Mouse (Mus musculus) NIH3T3 (cell line): ENCODE measurements at regions not wholly inside any gene's neighbourhood (a gene's known extent, or its start where the extent isn't known, plus 50 kb on each side); places are given as distances from the start of the nearest gene placed in this dataset.
"Not testable (repeated sequence)": the region's sequence is repeated elsewhere in the genome, so short reads cannot be mapped to it uniquely, and the experiment has no call there.

Experiments used
- DNase-seq: peaks from one replicate; pipeline ENCODE4 v3.0.0-alpha.2; 2012; ENCODE audit warnings: low read depth

DNA sequence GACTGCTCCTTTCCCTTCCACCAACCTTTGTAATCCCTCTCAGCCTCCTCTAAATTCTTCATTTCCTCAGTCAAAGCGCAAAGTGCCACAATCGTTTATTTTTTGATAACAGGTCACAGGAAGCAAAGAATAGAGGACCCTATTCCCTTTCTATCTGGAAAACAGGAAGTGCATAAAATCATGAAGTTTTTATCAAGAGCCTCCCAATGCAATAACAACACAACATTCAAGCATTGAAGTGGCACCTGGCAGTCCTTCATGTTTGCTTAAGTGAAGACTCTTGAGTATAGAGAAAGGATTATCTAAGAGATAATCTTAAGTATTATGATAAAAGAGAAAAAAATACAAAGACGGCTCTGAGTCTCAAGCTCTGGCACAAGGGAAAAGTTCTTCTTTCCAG is 111.9 kb downstream of the Ibtk start:
- DNase-seq = no peak

DNA sequence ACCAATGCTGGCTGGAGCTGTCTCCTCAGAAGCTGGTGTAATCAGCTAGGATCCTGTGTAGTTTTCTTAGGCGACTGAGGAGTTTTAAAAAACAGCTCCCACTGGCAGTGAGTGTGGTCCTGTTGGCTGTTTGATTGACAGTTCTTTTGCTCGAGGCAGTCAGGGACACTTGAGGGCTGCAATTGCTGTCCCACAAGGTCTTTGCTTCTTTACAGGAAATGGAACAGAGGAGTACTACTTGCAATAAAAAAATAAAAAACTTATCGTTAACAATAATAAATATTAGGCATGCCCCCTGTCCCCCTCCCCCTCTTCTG is 113.0 kb downstream of the Ibtk start:
- no peak for DNase-seq

GRCm38 (mm10) chr9:85635438-85636130 is 113.5 kb downstream of the Ibtk start:
- peak; percentile 20 for DNase-seq

DNA sequence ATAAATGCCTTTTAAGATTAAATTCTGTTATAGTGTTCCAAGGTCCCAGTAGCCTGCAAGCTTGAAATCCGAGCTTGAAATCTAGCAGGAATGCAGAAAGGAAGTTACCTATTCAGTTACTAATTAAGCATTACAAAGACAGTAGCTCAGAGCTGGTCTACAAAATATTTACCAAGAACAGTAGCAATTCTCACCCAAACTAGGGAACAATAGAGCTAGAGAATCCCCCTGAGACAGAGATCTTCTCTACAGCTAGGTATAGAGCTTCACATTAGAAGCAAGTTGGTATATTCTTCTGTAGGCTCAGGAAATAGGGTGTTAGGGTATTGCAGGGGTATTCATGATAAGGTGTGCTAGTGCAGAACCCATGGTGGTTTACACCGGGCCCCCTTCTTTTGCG is 114.3 kb downstream of the Ibtk start:
- not testable (repeated sequence) for DNase-seq

GRCm38 (mm10) chr9:85617972-85618371 is 131.2 kb downstream of the Ibtk start:
- DNase-seq = no peak

DNA sequence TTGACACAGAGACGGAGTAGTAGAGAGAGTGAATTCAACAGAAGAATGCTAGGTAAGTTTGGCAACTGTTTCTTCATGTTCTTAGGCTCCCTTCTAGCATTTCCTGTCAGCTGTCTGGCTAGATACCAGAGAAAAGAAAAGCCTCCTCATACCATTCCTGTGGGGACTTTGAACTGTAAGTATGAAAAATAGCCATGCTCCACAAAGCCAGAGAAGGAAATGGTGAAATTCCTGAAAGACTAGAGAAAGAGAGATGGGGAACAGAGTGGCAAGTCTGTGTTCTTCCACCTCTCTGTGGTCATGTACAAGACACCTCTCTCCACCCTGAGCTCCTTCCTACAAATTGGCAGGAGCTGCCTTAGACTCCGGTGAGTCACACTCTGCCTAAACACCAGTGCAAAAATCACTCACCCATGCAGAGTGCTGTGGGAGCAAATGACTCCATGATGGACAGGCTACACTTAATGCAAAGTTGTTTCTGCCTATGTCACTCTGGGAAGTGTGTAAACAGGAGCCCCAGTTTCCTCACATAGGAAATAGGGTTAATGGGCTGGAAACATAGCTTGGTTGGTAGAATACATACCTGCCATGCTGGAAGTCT is 131.9 kb downstream of the Ibtk start:
- DNase-seq = peak; percentile 11

GRCm38 (mm10) chr9:85616266-85616869 is 132.8 kb downstream of the Ibtk start:
- DNase-seq = no peak

DNA sequence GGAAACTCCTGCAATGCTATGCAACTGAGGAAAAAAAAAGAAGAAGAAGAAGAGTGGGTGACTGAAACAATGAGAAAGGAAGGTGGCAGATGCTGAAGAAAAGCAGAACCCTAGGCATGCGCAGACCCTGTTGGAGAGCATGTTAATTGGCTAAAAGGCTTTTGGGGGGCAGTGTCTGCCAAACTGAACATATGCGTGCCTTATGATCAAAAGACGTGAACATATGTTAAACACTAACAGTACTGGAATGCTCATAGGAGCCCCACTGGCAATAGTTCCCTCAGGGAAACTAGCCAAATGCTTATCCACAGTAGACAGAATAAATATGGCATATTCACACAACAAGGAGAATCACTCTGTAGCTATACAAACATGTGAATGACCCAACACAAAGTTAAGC is 140.0 kb downstream of the Ibtk start:
- DNase-seq = no peak

DNA sequence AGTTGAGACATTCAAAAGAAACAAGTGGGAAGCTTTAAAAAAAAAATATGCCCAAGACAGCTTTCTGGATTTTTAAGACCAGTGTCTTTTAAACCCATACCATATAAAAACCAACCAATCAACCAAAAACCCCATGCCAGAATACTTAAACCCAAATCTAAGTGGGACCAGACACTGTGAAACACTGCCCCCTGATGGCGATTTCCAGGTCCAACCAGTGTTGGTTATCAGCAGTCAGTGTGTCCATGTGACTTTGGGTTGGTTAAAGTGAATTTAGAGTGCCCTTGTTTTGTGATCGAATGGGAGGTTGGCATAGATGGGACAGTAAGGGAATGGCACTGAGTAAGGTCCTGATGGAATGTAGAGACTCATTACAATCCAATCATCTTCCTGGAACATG is 152.2 kb downstream of the Ibtk start:
- peak; percentile 37 for DNase-seq

- no peak for DNase-seq
Measured at GRCm38 (mm10) chr9:85593867-85594266, 155.3 kb downstream of the Ibtk start.

DNA sequence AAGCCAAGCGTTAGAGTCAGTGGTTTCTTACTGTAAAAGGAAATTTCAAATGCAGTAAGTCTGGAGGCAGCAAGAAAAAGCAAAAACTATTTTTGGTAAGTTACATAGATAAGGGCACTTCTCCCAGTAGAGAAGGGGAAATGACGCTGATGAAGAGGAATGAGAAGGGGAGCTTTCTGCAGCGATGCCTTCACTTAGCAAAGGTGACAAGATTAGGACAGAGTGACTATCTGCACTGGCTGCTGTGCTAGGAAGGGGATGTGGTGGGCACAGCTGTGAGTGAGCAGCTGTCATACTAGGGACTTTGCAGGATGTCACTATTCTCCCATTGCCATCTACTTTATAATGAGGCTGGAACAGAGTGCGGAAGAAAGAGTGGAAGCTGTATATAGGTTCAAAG is 156.5 kb downstream of the Ibtk start:
- DNase-seq = no peak

DNA sequence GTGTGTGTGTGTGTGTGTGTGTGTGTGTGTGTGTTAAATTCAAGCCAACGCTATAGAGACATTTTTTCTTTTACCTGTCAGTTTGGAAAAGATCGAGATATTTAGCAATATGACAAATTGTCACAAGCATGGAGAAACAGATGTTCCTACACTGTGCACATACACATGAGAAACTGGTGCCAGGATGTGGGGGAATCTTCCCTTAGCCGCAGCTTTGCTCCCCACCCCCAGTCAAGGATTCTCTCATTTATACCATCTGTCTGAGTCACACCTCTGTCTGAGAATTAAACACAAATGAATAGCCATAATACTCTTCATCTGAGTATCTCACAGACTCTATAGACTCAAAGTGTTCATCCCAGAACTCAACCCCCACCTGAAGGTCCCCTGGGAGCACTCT is 159.9 kb downstream of the Ibtk start:
- DNase-seq = no peak

- DNase-seq = peak; percentile 54
Measured at GRCm38 (mm10) chr9:85588077-85588476, 161.1 kb downstream of the Ibtk start.

DNA sequence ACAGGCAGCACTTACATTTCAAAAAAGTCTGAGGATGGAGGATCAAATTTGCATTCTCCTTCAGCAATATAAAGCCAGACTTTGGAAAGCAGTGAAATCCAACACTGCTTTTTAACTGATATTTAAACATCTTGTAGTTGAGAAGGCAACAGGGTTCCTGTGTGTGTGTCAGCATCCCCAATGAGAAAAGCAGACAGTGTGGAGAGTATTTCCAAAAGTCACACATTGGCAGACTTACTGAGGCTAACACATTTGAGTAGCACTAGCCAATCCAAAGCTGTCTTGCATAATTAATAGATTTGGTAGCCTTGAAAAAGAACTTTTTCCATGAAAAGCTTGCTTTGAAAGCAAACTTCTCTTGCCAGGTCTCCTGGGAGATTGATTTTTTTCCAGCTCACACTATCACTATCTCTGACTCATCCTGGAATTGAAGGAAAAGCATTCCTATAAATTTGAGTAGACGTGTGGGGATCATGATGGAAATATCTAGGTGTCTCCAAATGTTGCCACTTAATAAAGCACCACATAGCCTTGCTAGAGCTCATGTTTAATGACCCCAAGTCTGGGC is 168.0 kb downstream of the Ibtk start:
- DNase-seq = peak; percentile 16

GRCm38 (mm10) chr9:85577812-85578211 is 171.3 kb downstream of the Ibtk start:
- no peak for DNase-seq

- DNase-seq = no peak
Measured at GRCm38 (mm10) chr9:85577338-85577737, 171.8 kb downstream of the Ibtk start.

DNA sequence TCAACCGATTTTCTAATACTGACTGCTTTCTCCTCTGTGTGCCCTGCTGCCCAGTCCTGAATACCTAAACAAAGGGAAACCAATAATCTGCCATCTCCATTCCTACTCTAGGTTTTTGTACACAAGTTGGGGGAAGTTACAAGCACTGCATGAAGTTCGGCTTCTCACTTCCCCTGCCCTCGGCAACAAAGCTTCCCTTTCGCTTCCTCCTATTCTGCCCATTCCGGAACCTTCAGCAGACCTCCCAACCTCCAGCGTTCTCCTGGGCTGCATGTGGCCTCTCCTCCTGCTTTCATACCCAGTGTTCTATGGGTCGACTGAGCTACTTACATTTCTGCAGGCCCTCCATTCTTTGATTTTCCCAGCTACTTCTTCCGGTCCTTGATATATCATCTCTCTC is 180.3 kb downstream of the Ibtk start:
- DNase-seq = no peak

- peak; percentile 14 for DNase-seq
Measured at GRCm38 (mm10) chr9:85551871-85552270, 197.3 kb downstream of the Ibtk start.

DNA sequence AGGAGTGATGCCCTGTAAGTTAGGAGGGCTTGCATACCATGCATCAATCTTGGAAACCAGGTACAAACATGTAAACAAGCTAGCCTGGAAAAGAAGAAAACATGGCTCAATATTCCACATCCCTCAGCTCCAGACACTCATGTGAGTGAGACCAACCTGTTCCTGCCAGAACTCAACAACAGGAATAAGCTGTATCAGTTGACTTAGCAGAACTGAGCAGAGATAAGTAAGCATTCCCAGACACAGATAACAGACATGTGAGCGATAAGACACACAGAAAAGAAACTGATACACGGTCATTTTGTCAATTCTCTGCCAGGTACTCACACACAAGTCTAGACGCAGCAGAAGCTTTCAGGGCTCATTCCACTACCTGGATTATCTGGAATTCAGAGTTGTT is 198.7 kb downstream of the Ibtk start:
- no peak for DNase-seq

DNA sequence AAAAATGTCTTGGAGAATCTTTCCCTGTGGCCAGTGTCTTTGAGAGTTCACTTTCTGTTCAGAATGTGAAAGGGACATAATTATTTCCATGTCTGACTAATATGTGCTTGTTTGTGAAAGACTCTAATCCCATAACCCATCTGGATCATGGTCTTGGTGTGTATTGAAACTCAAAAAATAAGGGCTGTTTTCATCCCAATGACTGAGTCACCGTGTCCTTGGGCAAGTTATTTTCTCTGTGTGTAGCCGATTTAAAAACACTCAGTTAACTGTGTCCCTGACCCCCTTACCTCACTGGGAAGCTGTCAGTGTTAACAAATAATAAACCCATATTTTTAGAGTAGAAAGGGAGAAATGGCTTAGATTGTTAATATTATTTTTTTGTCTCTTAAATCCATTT is 202.9 kb downstream of the Ibtk start:
- DNase-seq = peak; percentile 7

DNA sequence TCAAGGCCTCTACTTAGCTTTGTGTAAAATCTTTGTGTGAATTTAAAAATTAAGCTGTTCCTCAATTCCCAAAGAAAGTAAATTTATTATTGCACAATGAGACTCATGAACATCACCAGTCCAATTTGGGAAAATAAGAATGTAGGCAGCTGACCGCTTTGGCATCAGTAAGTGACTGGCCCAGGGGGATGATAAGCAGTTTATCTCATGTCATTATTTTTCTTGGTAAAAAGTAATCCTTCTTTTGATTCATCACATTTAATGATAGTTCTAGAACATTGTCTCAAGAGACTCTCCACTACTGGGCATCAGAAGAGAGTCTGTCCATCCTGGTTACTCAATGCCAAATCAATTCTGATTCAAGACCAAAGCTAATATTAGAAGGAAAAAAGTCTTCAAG is 203.6 kb downstream of the Ibtk start:
- DNase-seq = no peak

DNA sequence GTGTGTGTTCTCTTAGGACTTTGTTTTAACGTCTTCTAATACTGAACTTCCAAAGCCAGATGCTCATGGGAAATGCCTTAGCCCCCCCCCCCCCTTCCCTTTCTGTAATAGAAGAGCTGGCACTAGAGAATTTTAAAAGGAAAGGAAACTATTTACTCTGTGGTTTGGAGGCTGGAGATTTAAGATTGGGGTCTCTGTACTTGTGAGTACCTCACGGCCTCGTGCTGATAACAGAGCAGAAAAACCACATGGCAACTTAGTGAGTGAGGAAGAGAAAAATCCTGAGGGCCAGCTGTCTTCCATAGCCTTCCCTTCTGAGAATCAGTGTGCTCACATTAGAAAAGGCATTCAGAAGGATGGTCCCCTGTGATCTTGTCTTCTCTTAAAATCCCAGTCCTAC is 210.6 kb downstream of the Ibtk start:
- DNase-seq = no peak

DNA sequence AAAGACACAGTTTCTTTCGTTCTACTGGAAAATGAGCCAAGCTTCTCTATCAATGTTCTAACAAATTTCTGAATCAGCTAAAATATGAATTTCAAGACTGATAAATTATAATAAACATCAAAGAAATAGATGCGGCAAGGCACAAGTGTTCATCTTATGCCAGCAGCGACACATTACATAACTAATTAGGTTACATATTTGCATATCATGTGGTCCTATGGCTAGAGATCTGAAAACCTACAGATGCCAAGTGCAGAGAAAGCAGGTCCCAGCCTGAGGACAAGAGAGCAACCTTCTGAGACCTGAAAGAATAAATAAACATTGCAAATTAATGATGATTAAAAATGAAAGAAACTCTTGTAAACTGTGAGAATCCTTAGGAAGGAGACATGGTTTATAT is 201.3 kb upstream of the Tent5a start:
- no peak for DNase-seq

DNA sequence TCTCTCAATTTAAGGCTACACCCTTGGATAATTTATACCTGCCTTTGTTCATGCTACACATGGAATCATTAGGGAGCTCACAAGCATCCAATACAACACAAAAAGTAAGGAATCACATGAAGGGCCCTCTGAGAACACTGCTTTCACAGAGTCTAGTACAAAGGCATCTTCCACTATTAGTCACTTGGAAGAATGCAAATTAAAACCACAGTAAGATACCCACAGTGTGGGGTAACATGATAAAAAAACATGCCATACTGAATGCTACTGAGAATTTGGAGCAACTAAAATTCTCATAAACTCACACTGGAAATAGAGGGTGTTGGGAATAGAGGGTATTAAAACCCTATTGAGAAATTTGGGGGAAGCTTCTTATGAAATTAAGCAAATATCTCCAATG is 197.6 kb upstream of the Tent5a start:
- no peak for DNase-seq
